ENCODE assay signal across 6 mouse cellular contexts in genomic region chrX:102284889-102285288, GRCm38 (mm10).
"Had no signal": no experiment of that assay in that cellular context is flagged by ENCODE, and none has a peak within 500 bp of the region (broad histone marks: within the 10 kb centered on the region; RNA-seq: fewer than 3 reads in every experiment).

No protein-coding gene starts in this region.

- DNase-seq: kidney, adult 8-10 months; kidney, postnatal 25 days; lung, adult 2 months; lung, postnatal 4 days; thymus, adult 2 months; thymus, postnatal 25 days had no signal
